Mouse (Mus musculus): Measurements from ENCODE around the gene Spast.

DNA sequence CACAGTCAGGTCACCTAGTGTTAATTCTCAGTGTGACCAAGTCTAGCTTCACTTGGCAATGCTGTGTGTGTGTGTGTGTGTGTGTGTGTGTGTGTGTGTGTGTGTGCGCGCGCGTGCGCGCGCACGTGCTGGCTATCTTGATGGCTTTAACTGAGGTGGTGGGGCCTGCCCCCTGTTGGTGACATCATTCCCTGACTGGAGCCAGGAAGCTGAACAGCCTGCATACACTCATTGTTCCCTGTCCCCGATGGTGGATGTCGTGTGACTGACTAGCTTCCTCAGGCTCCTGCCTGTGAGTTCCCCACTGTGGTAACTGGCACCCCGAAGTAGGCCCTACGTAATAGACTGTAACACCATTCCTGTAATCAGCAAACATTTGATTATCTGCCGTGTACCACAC lies 92.7 kb downstream of the Spast start:
- TF ChIP-seq CTCF (IDR thresholded peaks at IDR 0.05; ENCODE audit: control insufficient read depth, insufficient read depth, low read length) (no peak), POLR2A (IDR thresholded peaks at IDR 0.05; ENCODE audit: borderline replicate concordance, control insufficient read depth, low read depth, low read length) (no peak)
